8 mouse cellular contexts compared by ENCODE assay signal in the genomic region with DNA sequence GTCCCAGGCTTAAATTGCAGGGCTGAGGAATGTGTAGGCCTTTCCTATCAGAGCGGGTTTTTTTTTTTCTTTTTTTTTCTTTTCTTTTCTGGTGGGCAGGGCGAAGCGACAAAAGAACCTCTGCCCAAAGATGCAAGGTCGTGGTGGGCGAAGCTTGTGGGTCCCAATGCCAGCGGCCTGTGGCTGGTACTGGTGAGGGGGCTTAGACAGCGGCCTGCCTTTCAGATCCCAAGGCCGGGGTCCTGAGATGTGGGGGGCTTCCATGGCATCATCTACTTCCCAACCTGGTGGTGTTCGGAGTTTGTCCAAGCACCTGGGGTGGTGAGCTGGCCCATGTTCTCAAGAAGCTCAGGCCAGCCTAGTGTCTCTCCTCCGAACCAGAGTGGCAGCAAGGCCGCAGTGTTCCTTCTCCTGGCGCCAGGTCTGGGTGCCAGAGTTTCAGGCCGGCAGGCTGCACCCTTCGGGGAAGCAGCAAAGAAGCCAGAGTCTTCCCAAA. TPM values are rescaled to one million over a fixed set of nuclear protein-coding genes. Genes with fewer than 3 reads are reported as not detected.
DNase-seq lines count a peak whose midpoint lies in the region; TF ChIP-seq lines count a peak whose summit lies in the region.

No protein-coding gene starts in this region.

- H3K9me3 ChIP-seq in E14TG2a.4 (ENCODE audit: low read length): no peaks in the 10 kb centered on the region

- no peaks in the 10 kb centered on the region for H3K36me3 ChIP-seq in E14TG2a.4 (ENCODE audit: insufficient read depth, low read length)

- peak; percentile 45 for DNase-seq in adrenal gland, adult 8-10 months
- DNase-seq in adrenal gland, adult (ENCODE audit: inconsistent age in 2 of 2, low spot score in 1 of 2): no peak
- peak; percentile 21 to 26 for DNase-seq in gastrocnemius, adult 8-10 months (ENCODE audit: low spot score in 2 of 2)
- peak; percentile 64 for DNase-seq in kidney, postnatal 14 days
- DNase-seq in retina, postnatal 1 day: peak; percentile 31
- no peak for DNase-seq in ovary, adult 18-20 months (ENCODE audit: low spot score)
- no peak for DNase-seq in left cerebral cortex, postnatal 14 days (ENCODE audit: low spot score in 2 of 2)

- no peak for TF ChIP-seq CTCF in E14TG2a.4 (conservative IDR thresholded peaks at IDR 0.05; ENCODE audit: low read length)

- intact Hi-C loops in left cerebral cortex, postnatal 14 days (cut with DNase I): loop anchor here (10.0 kb wide), 1 partner anchor 1423 kb away; no protein-coding TSS in a partner anchor

- peak overlapping the region; percentile 49 for H3K4me3 ChIP-seq in E14TG2a.4 (replicated peaks; ENCODE audit: low read length)

- peaks cover 35% of the 10 kb centered on the region for H3K4me1 ChIP-seq in E14TG2a.4 (replicated peaks; ENCODE audit: low read depth, low read length)

- H3K27me3 ChIP-seq in E14TG2a.4 (ENCODE audit: insufficient read depth, low read length): peaks cover 88% of the 10 kb centered on the region

RNA-seq across cellular contexts. Expression of a gene that starts 7.3 kb away (rescaled TPM):
- 10 to 100 TPM; 30.6 to 41.2 (median 34.7) TPM for total RNA-seq in adrenal gland, adult 8-10 months (2022)
- 10 to 100 TPM in 2 of 4 experiments, 1 to 10 TPM in 2; 5.8 to 17.2 (median 10.4) TPM for total RNA-seq in gastrocnemius, adult 8-10 months (2022)
- total RNA-seq in left cerebral cortex, postnatal 14 days (2021): 1 to 10 TPM; 1.7 to 3.6 TPM

RNA-seq across cellular contexts. Expression of a gene that starts 37.4 kb away (rescaled TPM):
- total RNA-seq in adrenal gland, adult 8-10 months (2022): 1 to 10 TPM; 3.4 to 8.5 (median 5.7) TPM
- 1 to 10 TPM; 2.2 to 3.2 (median 2.6) TPM for total RNA-seq in gastrocnemius, adult 8-10 months (2022)
- total RNA-seq in left cerebral cortex, postnatal 14 days (2021): under 1 TPM; 0.66 to 0.97 TPM

Comparison
In these comparisons a context has a peak if more than half of its experiments do, and no peak if none do; other contexts are left out.
1. DNase-seq: peak in adrenal gland, adult 8-10 months (single experiment), gastrocnemius, adult 8-10 months (2 of 2), kidney, postnatal 14 days (single experiment) and retina, postnatal 1 day (single experiment); none in adrenal gland, adult (0 of 2), ovary, adult 18-20 months (single experiment) and left cerebral cortex, postnatal 14 days (0 of 2).